Mouse (Mus musculus) embryonic facial prominence, embryonic 13.5 days (tissue): ENCODE results near the gene Ttc19. TPM values are rescaled to one million over a fixed set of nuclear protein-coding genes. Genes with fewer than 3 reads are reported as not detected.
"Not testable (repeated sequence)": the region's sequence is repeated elsewhere in the genome, so short reads cannot be mapped to it uniquely, and the experiment has no call there.

Experiments
- ATAC-seq: fragments of 200-750 bp; cut with Nextera tagmentation; 2 replicates; pipeline ENCODE4 v1.8.0; 2017; ENCODE audit warnings: low read depth; ENCODE audit not compliant: insufficient number of reproducible peaks, insufficient read depth, low FRiP score, low TSS enrichment
- H3K27ac ChIP-seq: fragments of 300-500 bp; sonication (generic); 2 replicates; pipeline ENCODE4 v1.5.1; 2015; ENCODE audit warnings: moderate library complexity, mild to moderate bottlenecking, inconsistent platforms
- H3K27me3 ChIP-seq: fragments of 300-500 bp; sonication (generic); 2 replicates; pipeline ENCODE4 v1.6.1; 2015; ENCODE audit warnings: mild to moderate bottlenecking, inconsistent platforms
- H3K36me3 ChIP-seq: fragments of 300-500 bp; sonication (generic); 2 replicates; pipeline ENCODE4 v1.6.1; 2015; ENCODE audit warnings: mild to moderate bottlenecking, inconsistent platforms
- H3K4me1 ChIP-seq: fragments of 300-500 bp; sonication (generic); 2 replicates; pipeline ENCODE4 v1.6.1; 2015; ENCODE audit warnings: inconsistent platforms
- H3K4me2 ChIP-seq: fragments of 300-500 bp; sonication (generic); 2 replicates; pipeline ENCODE4 v1.6.1; 2015; ENCODE audit warnings: moderate library complexity, mild to moderate bottlenecking, inconsistent platforms
- H3K4me3 ChIP-seq: fragments of 300-500 bp; sonication (generic); 2 replicates; pipeline ENCODE4 v1.5.1; 2015; ENCODE audit warnings: mild to moderate bottlenecking, inconsistent platforms
- H3K9ac ChIP-seq: fragments of 300-500 bp; sonication (generic); 2 replicates; pipeline ENCODE4 v1.6.1; 2015; ENCODE audit warnings: mild to moderate bottlenecking, inconsistent platforms
- H3K9me3 ChIP-seq: fragments of 300-500 bp; sonication (generic); 2 replicates; pipeline ENCODE4 v1.6.1; 2016; ENCODE audit warnings: inconsistent platforms
- WGBS: fragments of 180-500 bp; shearing (Covaris S2); methylation state at CpG from one replicate; pipeline ENCODE4 v1.1.7; 2015; ENCODE audit warnings: mixed read lengths; 5-methylcytosine and 5-hydroxymethylcytosine counted together
- polyA plus RNA-seq: library from polyadenylated mRNA; unstranded; fragments of >200 nt; fragmentation: Nextera tagmentation; extraction: Ambion mirVana; gene quantifications from 2 replicates; pipeline ENCODE4 v1.2.1, GENCODE M21; 2015

Gene Ttc19
- polyA plus RNA-seq, 1 experiment from 2014 or later, result 30.3 TPM

- Histone ChIP-seq H3K4me1 (no peaks in the 10 kb centered on the region), H3K9me3 (no peaks in the 10 kb centered on the region), H3K36me3 (peaks cover 66% of the 10 kb centered on the region), H3K4me2 (no peak overlapping the region), H3K27me3 (no peaks in the 10 kb centered on the region), H3K27ac (no peak overlapping the region), H3K4me3 (no peak overlapping the region), H3K9ac (no peak overlapping the region)
- no peak for ATAC-seq
- 89% methylated on average over 2 of the region's 2 CpGs for WGBS
Observed at GRCm38 (mm10) chr11:62355216-62355615, 73.9 kb downstream of the Ttc19 start.

- Histone ChIP-seq H3K9me3 (no peaks in the 10 kb centered on the region), H3K4me1 (no peaks in the 10 kb centered on the region), H3K4me2 (no peak overlapping the region), H3K27me3 (no peaks in the 10 kb centered on the region), H3K27ac (no peak overlapping the region), H3K4me3 (no peak overlapping the region), H3K9ac (no peak overlapping the region), H3K36me3 (peaks cover 59% of the 10 kb centered on the region)
- WGBS, result 92% methylated on average over 6 of the region's 6 CpGs
- no peak for ATAC-seq
Observed at GRCm38 (mm10) chr11:62366879-62367278, 85.6 kb downstream of the Ttc19 start.

- no peaks in the 10 kb centered on the region for H3K27me3 ChIP-seq
- H3K36me3 ChIP-seq, result peaks cover 64% of the 10 kb centered on the region
- H3K9me3 ChIP-seq, result no peaks in the 10 kb centered on the region
- no peak overlapping the region for H3K27ac ChIP-seq
- H3K4me1 ChIP-seq, result no peaks in the 10 kb centered on the region
- no peak overlapping the region for H3K4me2 ChIP-seq
- H3K9ac ChIP-seq, result no peak overlapping the region
- ATAC-seq, result no peak
- H3K4me3 ChIP-seq, result no peak overlapping the region
Observed at GRCm38 (mm10) chr11:62369924-62370323, 88.7 kb downstream of the Ttc19 start.

GRCm38 (mm10) chr11:62371776-62372175, 90.5 kb downstream of the Ttc19 start:
- Histone ChIP-seq H3K4me2 (no peak overlapping the region), H3K27me3 (no peaks in the 10 kb centered on the region), H3K9ac (no peak overlapping the region), H3K27ac (no peak overlapping the region), H3K4me3 (no peak overlapping the region), H3K4me1 (no peaks in the 10 kb centered on the region), H3K9me3 (no peaks in the 10 kb centered on the region), H3K36me3 (peaks cover 60% of the 10 kb centered on the region)
- no peak for ATAC-seq
- WGBS, result 92% methylated on average over 2 of the region's 2 CpGs

GRCm38 (mm10) chr11:62377202-62377851, 96.1 kb downstream of the Ttc19 start:
- H3K27ac ChIP-seq, H3K27me3 ChIP-seq, H3K4me2 ChIP-seq, H3K9ac ChIP-seq, ATAC-seq, H3K9me3 ChIP-seq, H3K4me1 ChIP-seq, H3K4me3 ChIP-seq: not testable (repeated sequence)
- 82% methylated on average over 6 of the region's 6 CpGs for WGBS
- H3K36me3 ChIP-seq, result peaks cover 49% of the 10 kb centered on the region

Other genes starting within 250 kb of the Ttc19 start
- gene Adora2b, start 32.5 kb upstream of the Ttc19 start, polyA plus RNA-seq, result 14.3 and 17.2 TPM in 2 replicates
- gene Zswim7, start 98 bp upstream of the Ttc19 start, polyA plus RNA-seq, result 27.0 and 29.9 TPM in 2 replicates
- 8.4 and 9.6 TPM in 2 replicates for gene Pigl, start 177.0 kb downstream of the Ttc19 start, polyA plus RNA-seq
- gene Ncor1, start 177.1 kb downstream of the Ttc19 start, polyA plus RNA-seq, result 161 and 181 TPM in 2 replicates